Mouse (Mus musculus) MEL (cell line): ENCODE measurements around the gene Plrg1. TPM values are rescaled to one million over a fixed set of nuclear protein-coding genes. Genes with fewer than 3 reads are reported as not detected.

Source experiments
- DNase-seq: peaks from one replicate; pipeline ENCODE4 v3.0.0; 2011; ENCODE audit warnings: low read depth, low spot score
- H3K27ac ChIP-seq: 2 replicates; pipeline ENCODE4 v1.5.1; 2012; ENCODE audit warnings: low read depth, mild to moderate bottlenecking, control low read depth, low read length, moderate library complexity; ENCODE audit not compliant: control insufficient read depth
- H3K27me3 ChIP-seq, 2 experiments: fragments of 150-350 bp in 1 of 2; sonication (generic) in 1 of 2; 2 replicates each; pipeline ENCODE4 v1.6.1; 2012; ENCODE audit warnings: low read length in 2 of 2, mild to moderate bottlenecking in 2 of 2, improper control_type of control experiment in 1 of 2, moderate library complexity in 1 of 2; ENCODE audit not compliant: insufficient read depth in 2 of 2, control insufficient read depth in 1 of 2
- H3K36me3 ChIP-seq, 2 experiments: 2 replicates each; pipeline ENCODE4 v1.6.1; 2012 to 2014; ENCODE audit warnings: low read length in 2 of 2, improper control_type of control experiment in 1 of 2, inconsistent platforms in 1 of 2, mild to moderate bottlenecking in 1 of 2; ENCODE audit not compliant: insufficient read depth in 2 of 2, control insufficient read depth in 1 of 2
- H3K4me1 ChIP-seq, 2 experiments: fragments of 150-350 bp in 1 of 2; sonication (generic) in 1 of 2; 2 replicates each; pipeline ENCODE4 v1.6.1; 2012; ENCODE audit warnings: low read length in 2 of 2, improper control_type of control experiment in 1 of 2, mild to moderate bottlenecking in 1 of 2; ENCODE audit not compliant: insufficient read depth in 2 of 2, control insufficient read depth in 1 of 2
- H3K4me3 ChIP-seq, 2 experiments: fragments of 150-350 bp in 1 of 2; sonication (generic) in 1 of 2; 2 replicates each; pipeline ENCODE4 v1.5.1; 2012; ENCODE audit warnings: low read depth in 2 of 2, low read length in 2 of 2, mild to moderate bottlenecking in 2 of 2, moderate library complexity in 2 of 2, control low read depth in 1 of 2, improper control_type of control experiment in 1 of 2; ENCODE audit not compliant: control insufficient read depth in 1 of 2, insufficient read depth in 1 of 2
- H3K79me2 ChIP-seq: 2 replicates; pipeline ENCODE4 v1.6.1; 2012; ENCODE audit warnings: mild to moderate bottlenecking, low read length, moderate library complexity; ENCODE audit not compliant: control insufficient read depth, poor library complexity, insufficient read depth
- H3K9ac ChIP-seq: 2 replicates; pipeline ENCODE4 v1.6.1; 2012; ENCODE audit warnings: low read depth, mild to moderate bottlenecking, control low read depth, low read length, moderate library complexity; ENCODE audit not compliant: control insufficient read depth, poor library complexity, severe bottlenecking
- H3K9me3 ChIP-seq: fragments of 150-350 bp; sonication (generic); replicated peaks from 2 replicates; pipeline ENCODE4 v1.6.1; 2012; ENCODE audit warnings: mild to moderate bottlenecking, low read length, improper control_type of control experiment, moderate library complexity; ENCODE audit not compliant: insufficient read depth
- BHLHE40 ChIP-seq: IDR thresholded peaks from 2 replicates; pipeline ENCODE4 v1.6.1; 2012; ENCODE audit warnings: low read depth, mild to moderate bottlenecking, inconsistent platforms, low read length, improper control_type of control experiment, borderline replicate concordance
- CTCF ChIP-seq, 3 experiments: IDR thresholded peaks in 2 of 3; conservative IDR thresholded peaks in 1 of 3; 2 replicates each; pipeline ENCODE4 v1.5.1; 2011 to 2012; ENCODE audit warnings: low read length in 3 of 3, low read depth in 2 of 3, mild to moderate bottlenecking in 2 of 3, improper control_type of control experiment in 1 of 3, inconsistent platforms in 1 of 3, mixed read lengths in 1 of 3, moderate library complexity in 1 of 3; ENCODE audit not compliant: control insufficient read depth in 1 of 3, insufficient read depth in 1 of 3, poor library complexity in 1 of 3, severe bottlenecking in 1 of 3
- E2F4 ChIP-seq: IDR thresholded peaks from 2 replicates; pipeline ENCODE4 v1.6.1; 2011; ENCODE audit warnings: low read depth, low read length, improper control_type of control experiment, borderline replicate concordance
- ELF1 ChIP-seq: IDR thresholded peaks from 2 replicates; pipeline ENCODE4 v1.6.1; 2014; ENCODE audit warnings: low read depth, mild to moderate bottlenecking, inconsistent platforms, low read length, improper control_type of control experiment, moderate library complexity
- ETS1 ChIP-seq: IDR thresholded peaks from 2 replicates; pipeline ENCODE4 v1.6.1; 2012; ENCODE audit warnings: low read depth, mild to moderate bottlenecking, inconsistent platforms, low read length, improper control_type of control experiment, moderate library complexity
- GABPA ChIP-seq: IDR thresholded peaks from 2 replicates; pipeline ENCODE4 v1.6.1; 2012; ENCODE audit warnings: low read depth, mild to moderate bottlenecking, inconsistent platforms, low read length, improper control_type of control experiment, moderate library complexity
- GATA1 ChIP-seq: IDR thresholded peaks from 2 replicates; pipeline ENCODE4 v1.6.1; 2011; ENCODE audit warnings: low read depth, low read length, improper control_type of control experiment
- JUND ChIP-seq: IDR thresholded peaks from 2 replicates; pipeline ENCODE4 v1.6.1; 2011; ENCODE audit warnings: low read depth, mild to moderate bottlenecking, improper control_type of control experiment, low read length
- KAT2A ChIP-seq: conservative IDR thresholded peaks from 2 replicates; pipeline ENCODE4 v1.6.1; 2012; ENCODE audit warnings: low read depth, low read length, improper control_type of control experiment, inconsistent platforms
- MAFK ChIP-seq: IDR thresholded peaks from 2 replicates; pipeline ENCODE4 v1.6.1; 2011; ENCODE audit warnings: low read depth, mild to moderate bottlenecking, low read length, improper control_type of control experiment, borderline replicate concordance
- MAX ChIP-seq: IDR thresholded peaks from 2 replicates; pipeline ENCODE4 v1.6.1; 2011; ENCODE audit warnings: low read length, improper control_type of control experiment
- MAZ ChIP-seq: IDR thresholded peaks from 2 replicates; pipeline ENCODE4 v1.6.1; 2012; ENCODE audit warnings: low read depth, mild to moderate bottlenecking, inconsistent platforms, low read length, improper control_type of control experiment
- MXI1 ChIP-seq: IDR thresholded peaks from 2 replicates; pipeline ENCODE4 v1.6.1; 2011; ENCODE audit warnings: mild to moderate bottlenecking, low read depth, low read length, improper control_type of control experiment
- MYB ChIP-seq: IDR thresholded peaks from 2 replicates; pipeline ENCODE4 v1.6.1; 2011; ENCODE audit warnings: mild to moderate bottlenecking, low read depth, low read length, improper control_type of control experiment
- POLR2AphosphoS2 ChIP-seq: IDR thresholded peaks from 2 replicates; pipeline ENCODE4 v1.6.1; 2011; ENCODE audit warnings: low read length, improper control_type of control experiment
- POLR2AphosphoS5 ChIP-seq: IDR thresholded peaks from 2 replicates; pipeline ENCODE4 v1.6.1; 2012; ENCODE audit warnings: low read depth, borderline replicate concordance, mild to moderate bottlenecking, inconsistent platforms, low read length, moderate library complexity, mixed read lengths
- RAD21 ChIP-seq: IDR thresholded peaks from 2 replicates; pipeline ENCODE4 v1.6.1; 2011; ENCODE audit warnings: mild to moderate bottlenecking, low read depth, low read length, improper control_type of control experiment
- SMC3 ChIP-seq: IDR thresholded peaks from 2 replicates; pipeline ENCODE4 v1.6.1; 2011; ENCODE audit warnings: low read depth, low read length, improper control_type of control experiment
- UBTF ChIP-seq: IDR thresholded peaks from 2 replicates; pipeline ENCODE4 v1.6.1; 2012; ENCODE audit warnings: low read depth, mild to moderate bottlenecking, inconsistent platforms, low read length, improper control_type of control experiment, moderate library complexity, borderline replicate concordance; ENCODE audit not compliant: insufficient read depth
- USF1 ChIP-seq: IDR thresholded peaks from 2 replicates; pipeline ENCODE4 v1.6.1; 2014; ENCODE audit warnings: low read depth, mild to moderate bottlenecking, inconsistent platforms, low read length, improper control_type of control experiment, moderate library complexity
- ZNF384 ChIP-seq: IDR thresholded peaks from 2 replicates; pipeline ENCODE4 v1.6.1; 2012; ENCODE audit warnings: low read depth, mild to moderate bottlenecking, inconsistent platforms, low read length, improper control_type of control experiment
- polyA plus RNA-seq, 2 experiments: library from polyadenylated mRNA; stranded (reverse) in 1 of 2; unstranded in 1 of 2; fragments of >175 nt in 1 of 2; fragments of >200 nt in 1 of 2; gene quantifications; 2 replicates each; pipeline versions ENCODE4 v1.2.1 to v1.2.4; 2012; ENCODE audit warnings: low replicate concordance in 2 of 2, low read depth in 1 of 2; ENCODE audit not compliant: insufficient read length in 2 of 2, insufficient read depth in 1 of 2, missing spikeins in 1 of 2
- total RNA-seq: library from RNA; depleted of rRNA; stranded (reverse); fragments of 300-350 nt; gene quantifications from 2 replicates; pipeline ENCODE4 v1.2.3, GENCODE M21; 2012

The Plrg1 gene
- total and polyA plus RNA-seq, 3 experiments: 85.6 to 88.8 TPM; not detected in 1

DNA sequence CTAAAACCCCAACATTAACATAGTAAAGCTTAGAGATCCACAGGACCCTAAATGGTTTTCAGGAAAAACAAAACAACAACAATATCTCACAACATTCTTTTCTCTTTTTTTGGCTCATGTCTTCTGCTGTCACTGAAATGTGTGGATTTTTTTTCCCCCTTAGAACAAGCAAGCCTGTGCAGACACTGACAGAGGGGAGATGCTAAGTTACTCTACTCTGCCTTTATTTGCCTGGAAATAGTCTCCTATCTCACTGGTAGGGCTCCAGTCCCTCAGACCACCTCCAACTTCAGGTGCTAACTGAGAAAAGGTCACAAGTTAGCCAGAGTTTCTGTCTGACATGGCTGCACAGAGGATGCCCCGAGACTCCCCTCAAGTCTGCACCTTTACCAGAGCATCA, 43.8 kb downstream of the Plrg1 start:
- DNase-seq: no peak
- TF ChIP-seq CTCF (IDR thresholded peaks at IDR 0.05 in 2 of 3, conservative IDR thresholded peaks at IDR 0.05 in 1 of 3; ENCODE audit: control insufficient read depth in 1 of 3, insufficient read depth in 1 of 3, low read depth in 2 of 3, low read length in 3 of 3, poor library complexity in 1 of 3, severe bottlenecking in 1 of 3) (no peak), USF1 (no peak)
- TF ChIP-seq, all 39 proteins: peak for 0
- Histone ChIP-seq H3K4me1 (no peaks in the 10 kb centered on the region), H3K9me3 (no peaks in the 10 kb centered on the region), H3K9ac (no peak overlapping the region), H3K79me2 (no peaks in the 10 kb centered on the region), H3K27ac (no peak overlapping the region), H3K4me3 (no peak overlapping the region), H3K36me3 (no peaks in the 10 kb centered on the region), H3K27me3 (no peaks in the 10 kb centered on the region)

DNA sequence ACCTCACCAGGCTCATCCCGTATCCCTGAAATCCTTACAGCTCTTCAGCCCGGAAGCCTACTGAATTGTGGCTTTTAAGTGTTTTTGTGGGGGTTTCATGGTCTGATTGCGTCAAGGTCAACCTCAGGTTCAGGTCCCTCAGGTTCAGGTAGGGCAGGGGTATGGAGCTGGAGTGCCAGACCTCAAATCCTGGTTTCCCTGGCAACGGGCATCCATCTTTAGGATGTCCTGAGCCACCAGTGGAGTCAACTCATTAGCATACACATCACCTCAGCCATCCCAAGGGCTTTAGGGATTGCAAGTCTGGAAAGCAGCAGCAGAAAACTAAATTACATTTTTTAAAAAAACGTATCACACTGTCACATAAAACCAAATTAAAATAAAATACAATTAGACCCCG, 44.3 kb downstream of the Plrg1 start:
- no peak for DNase-seq
- H3K27me3 ChIP-seq: no peaks in the 10 kb centered on the region
- H3K4me3 ChIP-seq: no peak overlapping the region
- no peaks in the 10 kb centered on the region for H3K79me2 ChIP-seq
- H3K36me3 ChIP-seq: no peaks in the 10 kb centered on the region
- no peak overlapping the region for H3K27ac ChIP-seq
- no peak for TF ChIP-seq POLR2AphosphoS5
- no peak for TF ChIP-seq JUND
- no peak for TF ChIP-seq RAD21
- no peak for TF ChIP-seq MAX
- no peak for TF ChIP-seq KAT2A
- TF ChIP-seq MXI1: no peak
- TF ChIP-seq MAFK: no peak
- no peak for TF ChIP-seq ETS1
- no peak for TF ChIP-seq MAZ
- no peak for TF ChIP-seq UBTF
- TF ChIP-seq MYB: no peak
- TF ChIP-seq ELF1: no peak
- TF ChIP-seq E2F4: no peak
- TF ChIP-seq SMC3: no peak
- TF ChIP-seq ZNF384: no peak
- TF ChIP-seq POLR2AphosphoS2: no peak
- no peak for TF ChIP-seq GATA1
- no peak for TF ChIP-seq GABPA
- TF ChIP-seq BHLHE40: no peak
- no peak overlapping the region for H3K9ac ChIP-seq
- H3K4me1 ChIP-seq: no peaks in the 10 kb centered on the region
- H3K9me3 ChIP-seq: no peaks in the 10 kb centered on the region
